Mouse (Mus musculus) C2C12 (cell line): ENCODE data around the gene Scyl2. TPM values are rescaled to one million over a fixed set of nuclear protein-coding genes. Genes with fewer than 3 reads are reported as not detected.

Experiments used
- H3K27me3 ChIP-seq: one replicate; pipeline ENCODE4 v1.6.1; 2011; ENCODE audit not compliant: control insufficient read depth, insufficient read depth, insufficient read length
- H3K36me3 ChIP-seq: one replicate; pipeline ENCODE4 v1.6.1; 2011; ENCODE audit not compliant: control insufficient read depth, insufficient read depth
- H3K4me3 ChIP-seq: one replicate; pipeline ENCODE4 v1.5.1; 2011; ENCODE audit warnings: mild to moderate bottlenecking, control low read depth; ENCODE audit not compliant: poor library complexity, insufficient read depth, severe bottlenecking
- H3K79me2 ChIP-seq: one replicate; pipeline ENCODE4 v1.6.1; 2011; ENCODE audit not compliant: control insufficient read depth, insufficient read depth
- H3K79me3 ChIP-seq: one replicate; pipeline ENCODE4 v1.6.1; 2011; ENCODE audit warnings: low read depth, control low read depth
- H3ac ChIP-seq: one replicate; pipeline ENCODE3; 2011; ENCODE audit warnings: low read depth; ENCODE audit not compliant: control insufficient read depth, insufficient read length
- CEBPB ChIP-seq: IDR thresholded peaks from one replicate; pipeline ENCODE4 v1.6.1; 2011; ENCODE audit warnings: low read depth, mild to moderate bottlenecking, control low read depth, moderate library complexity
- CTCF ChIP-seq: IDR thresholded peaks from one replicate; pipeline ENCODE4 v1.5.1; 2011; ENCODE audit not compliant: control insufficient read depth, insufficient read depth, insufficient read length
- FOSL1 ChIP-seq: IDR thresholded peaks from one replicate; pipeline ENCODE4 v1.8.0; 2011; ENCODE audit warnings: mild to moderate bottlenecking, low read length; ENCODE audit not compliant: poor library complexity, insufficient read depth, severe bottlenecking
- MAX ChIP-seq: IDR thresholded peaks from one replicate; pipeline ENCODE4 v1.6.1; 2011; ENCODE audit warnings: mild to moderate bottlenecking, control low read depth
- MYOD1 ChIP-seq: IDR thresholded peaks from one replicate; pipeline ENCODE4 v1.6.1; 2011; ENCODE audit warnings: low read depth; ENCODE audit not compliant: control insufficient read depth, insufficient read length
- MYOG ChIP-seq: IDR thresholded peaks from one replicate; pipeline ENCODE4 v1.6.1; 2011; ENCODE audit not compliant: control insufficient read depth, insufficient read length; ENCODE audit errors: extremely low read depth
- USF1 ChIP-seq: IDR thresholded peaks from one replicate; pipeline ENCODE4 v1.6.1; 2011; ENCODE audit warnings: low read depth, mild to moderate bottlenecking, control low read depth, moderate library complexity
- polyA plus RNA-seq: library from polyadenylated mRNA; unstranded; fragments of >200 nt; fragmentation: generic; extraction: Trizol; gene quantifications from one replicate; pipeline ENCODE4 v1.2.1, GENCODE M21; 2012; ENCODE audit warnings: missing spikeins

Gene Scyl2
- polyA plus RNA-seq, 1 experiment: 6.7 TPM

DNA sequence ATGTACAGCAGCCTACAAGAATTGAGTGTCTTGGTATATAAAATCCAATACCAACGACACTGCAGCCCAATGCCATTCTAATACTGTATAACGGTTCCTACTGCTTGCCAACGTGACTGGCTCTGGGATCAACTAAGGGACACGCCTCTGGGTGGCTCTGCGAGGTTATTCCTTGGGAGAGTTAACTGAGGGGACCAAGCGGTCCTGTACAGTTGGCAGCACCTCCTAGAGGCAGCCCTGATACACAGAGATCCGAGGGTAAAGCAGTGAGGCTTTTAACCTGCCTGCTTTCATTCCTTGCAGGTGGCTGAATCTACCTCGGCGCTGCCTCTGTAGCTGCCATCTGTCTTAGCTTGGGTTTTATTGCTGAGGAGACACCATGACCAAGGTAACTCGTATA, 3.1 kb downstream of the Scyl2 start:
- H3K79me3 ChIP-seq: peaks cover 53% of the 10 kb centered on the region
- H3K36me3 ChIP-seq: peaks cover 4% of the 10 kb centered on the region
- H3K4me3 ChIP-seq: no peak overlapping the region
- TF ChIP-seq MAX (no peak), MYOD1 (no peak)
- H3K79me2 ChIP-seq: peaks cover 83% of the 10 kb centered on the region
- no peak overlapping the region for H3ac ChIP-seq
- no peaks in the 10 kb centered on the region for H3K27me3 ChIP-seq

DNA sequence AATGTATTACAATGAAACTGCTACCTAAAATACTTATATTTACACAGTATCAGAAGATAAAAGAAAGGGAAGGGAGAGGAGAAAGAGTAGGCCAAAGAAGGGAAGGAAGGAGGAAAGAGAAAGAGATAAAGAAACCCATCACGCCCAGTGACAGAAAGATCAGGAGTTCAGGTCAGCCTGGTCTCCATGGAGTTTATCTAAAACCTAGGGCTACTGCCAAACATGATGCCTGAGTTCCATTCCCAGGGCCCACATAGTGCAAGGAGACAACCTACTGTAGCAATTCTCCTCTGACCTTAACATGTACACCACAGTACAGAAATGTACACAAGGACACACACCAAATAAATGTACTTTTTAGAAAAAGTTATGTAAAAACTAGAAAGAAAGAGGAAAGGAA, 3.9 kb downstream of the Scyl2 start:
- Histone ChIP-seq H3ac (no peak overlapping the region), H3K27me3 (no peaks in the 10 kb centered on the region), H3K4me3 (no peak overlapping the region), H3K79me2 (peaks cover 88% of the 10 kb centered on the region), H3K79me3 (peaks cover 58% of the 10 kb centered on the region), H3K36me3 (peaks cover 8% of the 10 kb centered on the region)
- TF ChIP-seq CTCF (no peak), MAX (no peak), USF1 (no peak), MYOD1 (no peak), CEBPB (no peak), FOSL1 (no peak), MYOG (no peak)

DNA sequence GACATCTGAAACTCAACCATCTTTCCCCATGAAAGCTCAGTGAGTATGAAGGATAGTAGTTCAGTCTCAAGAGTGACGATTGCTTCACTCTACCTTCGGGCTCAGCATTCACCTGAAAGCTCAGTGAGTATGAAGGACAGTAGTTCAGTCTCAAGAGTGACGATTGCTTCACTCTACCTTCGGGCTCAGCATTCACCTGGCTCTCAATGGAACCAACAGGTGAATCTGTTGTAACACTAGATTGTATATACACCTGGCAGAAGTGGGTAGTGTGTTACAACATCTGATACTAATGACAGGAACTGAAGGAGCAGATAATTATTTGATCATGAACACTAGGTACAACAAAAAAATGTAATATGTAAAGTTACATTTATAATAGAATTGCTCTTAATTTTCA, 4.4 kb downstream of the Scyl2 start:
- no peak for TF ChIP-seq USF1
- TF ChIP-seq CTCF: no peak
- no peak for TF ChIP-seq MYOD1
- TF ChIP-seq MYOG: no peak
- no peak for TF ChIP-seq MAX
- no peak for TF ChIP-seq FOSL1
- TF ChIP-seq CEBPB: no peak
- Histone ChIP-seq H3K4me3 (no peak overlapping the region), H3K27me3 (no peaks in the 10 kb centered on the region), H3K79me3 (peaks cover 61% of the 10 kb centered on the region), H3ac (no peak overlapping the region), H3K79me2 (peaks cover 90% of the 10 kb centered on the region), H3K36me3 (peaks cover 8% of the 10 kb centered on the region)

DNA sequence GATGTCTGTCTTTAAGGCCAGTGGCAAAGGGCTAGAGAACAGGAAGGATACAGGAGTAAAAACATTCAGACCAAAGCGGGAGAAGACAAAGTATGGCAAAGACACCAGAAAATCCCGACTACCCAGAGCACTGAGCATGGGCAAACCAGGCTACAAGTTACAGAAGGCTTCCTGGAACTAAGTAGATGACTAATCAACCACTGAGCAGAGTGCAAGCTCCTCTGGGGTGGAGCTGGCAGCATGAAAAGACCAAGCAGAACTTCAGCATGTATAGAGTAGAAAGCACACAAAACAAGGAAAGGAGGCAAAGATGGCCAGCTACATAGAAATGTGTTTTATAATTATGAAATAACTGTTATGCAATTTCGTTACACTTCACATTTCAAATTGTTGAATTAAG, 5.6 kb downstream of the Scyl2 start:
- Histone ChIP-seq H3ac (no peak overlapping the region), H3K79me3 (peaks cover 60% of the 10 kb centered on the region)

DNA sequence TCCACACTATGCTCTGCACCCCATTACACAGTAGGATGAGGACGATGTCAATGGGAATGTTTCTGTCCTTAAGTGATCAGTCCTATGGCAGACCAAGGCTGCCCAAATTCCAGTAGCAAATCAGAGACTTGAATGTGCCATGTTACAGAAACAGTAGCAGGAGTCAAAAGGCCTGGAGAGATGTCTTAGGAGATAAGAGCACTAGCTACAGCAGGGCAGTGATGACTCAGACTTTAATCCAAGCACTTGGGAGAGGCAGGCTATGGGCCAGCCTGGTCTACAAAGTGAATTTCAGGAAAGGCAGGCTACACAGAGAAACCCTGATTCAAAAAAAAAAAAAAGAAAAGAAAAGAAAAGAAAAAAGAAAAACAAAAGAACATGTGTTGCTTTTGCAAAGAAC, 6.6 kb downstream of the Scyl2 start:
- Histone ChIP-seq H3K36me3 (peaks cover 14% of the 10 kb centered on the region), H3K79me2 (peaks cover 79% of the 10 kb centered on the region), H3K4me3 (no peak overlapping the region), H3ac (no peak overlapping the region), H3K79me3 (peaks cover 49% of the 10 kb centered on the region), H3K27me3 (no peaks in the 10 kb centered on the region)
- no peak for TF ChIP-seq MYOG
- no peak for TF ChIP-seq CEBPB
- no peak for TF ChIP-seq MYOD1
- no peak for TF ChIP-seq FOSL1
- no peak for TF ChIP-seq USF1
- TF ChIP-seq CTCF: no peak
- TF ChIP-seq MAX: no peak

More for the DNA sequence above, 5.6 kb downstream of the Scyl2 start:
- Histone ChIP-seq H3K27me3 (no peaks in the 10 kb centered on the region), H3K4me3 (no peak overlapping the region), H3K79me2 (peaks cover 83% of the 10 kb centered on the region), H3K36me3 (peaks cover 8% of the 10 kb centered on the region)
- TF ChIP-seq USF1: no peak
- no peak for TF ChIP-seq MYOG
- no peak for TF ChIP-seq CTCF
- TF ChIP-seq FOSL1: no peak
- no peak for TF ChIP-seq CEBPB
- TF ChIP-seq MAX: no peak
- no peak for TF ChIP-seq MYOD1

DNA sequence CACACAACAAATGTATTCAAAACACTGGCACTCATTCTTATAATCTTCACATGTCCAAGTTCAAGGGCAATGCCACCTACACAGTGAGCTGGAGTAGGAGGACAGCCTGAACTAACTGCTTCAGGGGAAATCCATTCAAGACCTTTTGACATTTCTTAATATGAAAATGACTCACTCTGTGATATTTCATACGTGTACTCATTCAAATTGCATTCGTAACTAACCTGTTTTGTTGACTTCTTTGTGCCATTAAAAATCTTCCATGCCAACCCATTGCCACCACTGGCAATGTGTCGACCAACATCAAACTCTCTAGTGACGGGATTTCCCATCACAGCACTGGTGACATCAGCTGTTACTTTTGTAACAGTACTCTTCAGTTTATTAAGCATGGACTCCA, 8.0 kb downstream of the Scyl2 start:
- peaks cover 40% of the 10 kb centered on the region for H3K79me3 ChIP-seq

More for the DNA sequence above, 8.0 kb downstream of the Scyl2 start:
- Histone ChIP-seq H3K27me3 (no peaks in the 10 kb centered on the region), H3K36me3 (peaks cover 14% of the 10 kb centered on the region), H3ac (no peak overlapping the region), H3K4me3 (no peak overlapping the region), H3K79me2 (peaks cover 74% of the 10 kb centered on the region)
- TF ChIP-seq USF1 (no peak), CEBPB (no peak), FOSL1 (no peak), CTCF (no peak), MYOD1 (no peak), MAX (no peak), MYOG (no peak)
